Mouse (Mus musculus) spleen, adult 2 months (tissue): ENCODE data around the gene Tspan1.

Experiments
- CTCF ChIP-seq: fragments of 200-500 bp; IDR thresholded peaks from 2 replicates; pipeline ENCODE4 v1.5.1; 2011; ENCODE audit warnings: mild to moderate bottlenecking, inconsistent platforms; ENCODE audit not compliant: insufficient read depth, insufficient read length, insufficient replicate concordance; ENCODE audit errors: extremely low read depth
- POLR2A ChIP-seq: fragments of 200-500 bp; IDR thresholded peaks from 2 replicates; pipeline ENCODE4 v1.6.1; 2011; ENCODE audit warnings: low read depth, low read length, inconsistent platforms

DNA sequence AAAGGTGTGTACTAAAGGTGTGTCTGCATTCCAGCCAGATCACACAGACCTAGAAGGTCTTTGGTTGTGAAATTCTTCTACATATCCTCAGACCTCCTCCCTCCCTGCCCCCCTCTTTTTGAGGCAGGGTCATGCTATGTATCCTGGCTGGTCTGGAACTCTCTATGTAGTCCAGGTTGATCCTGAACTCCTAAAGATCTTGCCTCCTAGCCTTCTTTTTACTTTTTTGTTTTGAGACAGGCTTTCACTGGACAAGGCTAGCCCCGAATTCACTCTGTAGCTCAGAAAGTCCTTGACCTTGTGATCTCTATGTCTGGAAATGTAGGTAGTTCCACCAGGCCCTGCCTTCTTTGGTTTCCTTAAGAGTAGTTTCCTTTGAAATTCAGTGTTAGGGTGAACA is 41.5 kb upstream of the Tspan1 start:
- TF ChIP-seq POLR2A: no peak
- no peak for TF ChIP-seq CTCF
